Mouse (Mus musculus) kidney, postnatal 25 days (tissue): Measurements from ENCODE around the gene Ankdd1a.

Source experiments
- DNase-seq, 2 experiments: peaks; one replicate each; pipeline ENCODE4 v3.0.0; 2021; ENCODE audit warnings: mixed read lengths in 2 of 2

Ankdd1a gene

DNA sequence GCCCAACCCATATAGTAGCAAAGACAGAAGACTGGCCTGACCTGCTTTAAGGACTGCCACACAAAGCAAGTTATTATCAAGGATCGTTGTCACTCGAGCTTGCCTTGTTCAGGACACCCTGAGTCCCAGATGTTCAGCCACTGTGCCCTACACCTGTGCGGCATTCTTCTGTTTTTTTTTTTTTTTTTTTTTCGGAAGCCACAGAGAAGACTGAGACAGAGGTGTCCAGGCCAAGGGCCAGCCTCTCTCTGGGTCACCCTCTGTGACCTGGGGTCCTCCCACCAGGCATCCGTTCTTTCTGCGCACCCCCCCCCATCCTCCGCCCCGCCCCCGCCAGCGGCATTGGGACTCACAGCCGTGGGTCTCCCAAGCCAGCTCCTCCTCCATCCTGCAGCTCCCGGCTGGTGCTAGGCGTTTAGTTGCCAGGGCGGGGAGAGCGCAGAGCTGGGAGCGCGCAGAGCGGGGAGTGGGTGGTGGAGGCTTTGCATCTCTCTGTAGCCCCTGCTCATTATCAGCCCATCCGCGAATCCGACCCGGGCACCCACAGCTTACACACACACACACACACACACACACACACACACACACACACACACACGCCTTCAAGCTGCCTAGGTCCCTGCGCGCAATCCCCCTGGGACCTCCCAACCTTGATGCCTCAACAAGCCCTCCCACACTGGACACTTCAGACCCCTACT, at the start of gene Ankdd1a:
TSS of gene Ankdd1a (minus strand) at position 387 of the 698 bp plus-strand sequence.
- DNase-seq = no peak

- peak in 1 of 2 experiments; percentile 36 for DNase-seq
Measured at GRCm38 (mm10) chr9:65569491-65569971, 49.5 kb upstream of the Ankdd1a start.

GRCm38 (mm10) chr9:65568787-65569186, 48.8 kb upstream of the Ankdd1a start:
- DNase-seq = no peak

DNA sequence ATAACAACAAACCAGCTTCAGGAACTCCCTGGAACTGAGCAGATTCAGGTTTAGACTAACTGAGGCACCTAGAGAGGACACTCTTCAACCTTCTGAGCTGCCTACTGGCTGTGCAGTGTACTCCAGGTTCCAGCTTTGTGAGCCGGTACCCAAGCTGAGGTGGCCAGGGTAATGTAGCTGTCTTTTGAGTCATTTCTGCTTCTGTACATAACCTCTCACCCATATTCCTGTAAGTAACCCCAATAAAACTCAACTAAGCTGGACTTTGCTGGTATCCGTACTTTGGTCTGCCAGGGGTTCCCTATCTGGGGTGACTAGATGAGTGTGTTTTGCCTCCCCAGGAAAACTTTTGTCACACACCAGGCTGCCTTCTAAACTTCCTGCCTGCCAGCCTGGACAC, 44.7 kb upstream of the Ankdd1a start:
- no peak for DNase-seq

GRCm38 (mm10) chr9:65563073-65563472, 43.1 kb upstream of the Ankdd1a start:
- DNase-seq = peak in 1 of 2 experiments; percentile 51

- peak; percentile 44 to 68 for DNase-seq
Measured at GRCm38 (mm10) chr9:65562081-65562506, 42.1 kb upstream of the Ankdd1a start.

- peak; percentile 31 to 79 for DNase-seq
Measured at GRCm38 (mm10) chr9:65561016-65561415, 41.0 kb upstream of the Ankdd1a start.

- no peak for DNase-seq
Measured at GRCm38 (mm10) chr9:65558806-65559205, 38.8 kb upstream of the Ankdd1a start.

GRCm38 (mm10) chr9:65556979-65557378, 37.0 kb upstream of the Ankdd1a start:
- DNase-seq = no peak

GRCm38 (mm10) chr9:65556349-65556748, 36.4 kb upstream of the Ankdd1a start:
- DNase-seq = no peak

- DNase-seq = no peak
Measured at GRCm38 (mm10) chr9:65555621-65556020, 35.6 kb upstream of the Ankdd1a start.

DNA sequence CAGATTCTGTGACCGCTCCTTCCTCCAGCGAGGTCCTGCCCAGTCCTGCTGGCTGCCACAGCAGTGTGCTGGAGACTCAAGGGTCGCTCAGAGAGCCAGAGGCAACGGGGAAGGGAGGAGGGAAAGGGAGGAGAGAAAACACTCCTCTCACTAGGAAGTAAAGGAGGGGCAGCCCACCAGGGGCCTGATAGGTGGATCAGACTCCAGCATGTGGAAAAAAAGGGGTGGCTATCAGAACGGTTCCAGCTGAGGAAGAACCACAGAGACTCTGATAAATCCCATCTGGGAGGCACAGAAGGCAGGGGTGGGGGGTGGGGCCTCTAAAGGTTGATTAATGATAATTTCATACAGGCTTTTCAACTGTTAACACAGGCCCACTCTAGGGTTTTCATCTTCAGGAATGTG, 35.0 kb upstream of the Ankdd1a start:
- peak in 1 of 2 experiments; percentile 65 for DNase-seq

DNA sequence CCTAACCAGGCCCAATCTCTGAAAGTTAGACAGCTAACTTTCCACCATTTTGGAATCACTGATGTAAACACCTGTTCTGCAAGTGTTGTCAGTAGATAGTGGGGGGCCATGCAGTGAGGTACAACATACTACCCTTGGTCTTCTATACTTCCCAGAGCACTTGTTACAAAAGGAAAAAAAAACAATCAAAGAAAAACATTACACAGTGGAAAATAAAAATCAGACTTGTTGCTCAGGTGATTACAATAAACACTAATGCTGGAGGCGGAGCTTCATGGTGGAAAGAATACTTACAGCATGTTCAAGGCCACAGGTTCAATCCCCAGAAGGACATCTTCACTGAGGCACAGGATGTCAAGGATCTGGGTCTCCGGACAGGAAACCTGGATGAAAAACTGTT, 32.7 kb upstream of the Ankdd1a start:
- no peak for DNase-seq

DNA sequence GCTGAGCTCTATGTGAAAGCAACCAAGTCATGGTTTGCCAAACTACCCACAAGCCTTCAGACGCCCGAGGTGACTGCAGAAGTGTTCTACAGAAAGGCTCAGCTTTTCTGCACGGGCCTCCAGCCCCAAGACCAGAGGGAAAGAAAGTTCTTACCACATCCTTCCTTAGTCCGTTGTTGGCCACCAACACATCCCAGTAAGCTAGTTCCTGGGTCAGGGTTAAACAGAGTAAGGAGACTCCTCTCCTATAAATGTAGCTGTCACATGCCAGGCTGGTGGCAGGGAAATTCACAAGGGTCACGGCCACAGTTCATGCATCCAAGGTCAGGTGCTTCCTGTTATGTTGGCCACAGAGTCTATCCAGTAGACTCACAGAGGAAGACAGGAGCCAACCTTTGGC, 32.1 kb upstream of the Ankdd1a start:
- DNase-seq = peak in 1 of 2 experiments; percentile 72

- peak; percentile 72 to 87 for DNase-seq
Measured at GRCm38 (mm10) chr9:65551035-65551434, 31.0 kb upstream of the Ankdd1a start.

DNA sequence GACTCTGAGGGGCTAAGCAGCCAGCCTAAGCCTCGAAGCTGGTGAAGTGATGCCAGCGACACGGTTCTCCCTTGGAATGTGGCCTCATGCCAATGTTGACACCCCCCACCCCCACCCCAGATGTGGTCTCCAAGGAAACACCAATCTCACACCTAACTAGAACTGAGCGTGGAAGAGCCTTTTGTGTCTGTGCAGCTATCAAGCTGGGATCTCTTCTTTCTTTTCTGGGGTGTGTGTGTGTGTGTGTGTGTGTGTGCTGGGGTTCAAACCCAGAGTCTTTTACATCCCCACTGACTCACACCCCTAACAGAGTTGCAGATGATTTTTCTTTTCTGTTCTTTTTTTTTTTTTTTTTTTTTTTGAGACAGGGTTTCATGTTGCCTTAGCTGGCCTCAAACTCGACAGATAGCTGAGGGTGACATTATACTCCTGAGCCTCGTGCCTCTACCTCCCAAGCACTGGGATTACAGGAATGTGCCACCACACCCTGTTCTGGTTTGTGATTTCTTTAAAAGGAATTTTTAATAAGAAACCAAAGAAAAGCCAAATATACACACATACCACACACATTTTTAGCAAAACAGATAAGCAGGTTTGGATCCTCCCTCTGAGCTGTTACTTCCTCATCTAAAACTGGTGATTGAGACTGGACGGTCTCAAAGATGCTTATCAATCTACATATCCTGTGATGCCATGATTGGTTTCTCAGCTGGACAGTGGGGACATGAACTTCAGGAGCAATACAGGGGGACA, 30.3 kb upstream of the Ankdd1a start:
- DNase-seq = no peak

- no peak for DNase-seq
Measured at GRCm38 (mm10) chr9:65549643-65550042, 29.6 kb upstream of the Ankdd1a start.

DNA sequence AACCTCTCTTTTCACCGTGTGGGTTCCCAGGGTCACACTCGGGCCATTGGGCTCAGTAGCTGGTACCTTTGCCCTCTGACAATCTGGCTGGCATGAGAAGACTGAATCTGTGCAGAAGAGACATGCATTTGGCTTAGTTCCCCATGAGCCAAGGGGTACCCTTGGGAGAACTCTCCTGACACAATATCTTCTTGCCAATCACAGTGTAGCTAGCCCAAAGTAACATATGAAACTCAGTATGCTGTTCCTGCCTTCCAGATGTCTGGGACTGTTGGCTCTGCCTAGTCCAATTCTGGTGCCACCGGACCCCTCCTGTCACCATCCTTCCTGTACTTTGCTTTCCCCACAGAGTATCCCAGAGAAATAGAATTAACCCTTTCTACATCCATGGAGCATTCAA, 29.1 kb upstream of the Ankdd1a start:
- no peak for DNase-seq

DNA sequence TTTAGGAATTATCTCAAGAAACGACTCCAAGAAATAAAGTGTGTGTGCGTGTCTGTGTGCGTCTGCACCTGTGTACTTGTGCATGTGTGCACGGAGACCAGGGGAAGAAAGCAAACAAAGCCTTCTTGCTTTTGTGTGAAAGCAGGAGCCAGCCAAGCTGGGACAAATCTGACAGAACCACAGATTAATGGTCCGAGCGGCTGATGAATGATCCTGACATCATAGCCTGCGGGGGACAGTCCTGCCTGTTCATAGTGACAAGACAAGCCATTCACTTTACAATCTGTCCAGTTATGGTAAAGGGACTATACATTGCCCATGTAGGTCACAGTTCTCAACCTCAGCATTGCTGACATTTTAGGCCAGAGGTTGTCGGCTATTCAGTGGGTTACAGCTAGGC, 28.3 kb upstream of the Ankdd1a start:
- DNase-seq = no peak

- no peak for DNase-seq
Measured at GRCm38 (mm10) chr9:65547844-65548243, 27.9 kb upstream of the Ankdd1a start.

DNA sequence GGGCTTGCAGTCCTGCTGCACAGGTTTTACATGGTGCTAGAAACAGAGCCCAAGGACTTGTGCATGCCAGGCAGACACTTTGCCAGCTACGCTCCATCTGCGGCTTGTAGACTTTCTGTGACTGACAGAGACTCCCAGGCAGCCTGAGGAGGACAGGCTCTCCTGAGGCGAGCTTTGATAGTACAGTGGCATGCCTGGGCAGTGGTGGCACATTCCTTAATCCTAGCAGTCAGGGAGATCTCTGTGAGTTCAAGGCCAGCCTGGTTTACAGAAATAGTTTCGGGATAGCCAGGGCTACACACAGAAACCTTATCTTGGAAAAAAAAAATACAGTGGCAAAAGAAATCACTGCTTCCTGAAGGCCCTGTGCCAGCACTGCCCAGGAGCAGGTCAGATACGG, 27.1 kb upstream of the Ankdd1a start:
- no peak for DNase-seq

- no peak for DNase-seq
Measured at GRCm38 (mm10) chr9:65546413-65546695, 26.4 kb upstream of the Ankdd1a start.

DNA sequence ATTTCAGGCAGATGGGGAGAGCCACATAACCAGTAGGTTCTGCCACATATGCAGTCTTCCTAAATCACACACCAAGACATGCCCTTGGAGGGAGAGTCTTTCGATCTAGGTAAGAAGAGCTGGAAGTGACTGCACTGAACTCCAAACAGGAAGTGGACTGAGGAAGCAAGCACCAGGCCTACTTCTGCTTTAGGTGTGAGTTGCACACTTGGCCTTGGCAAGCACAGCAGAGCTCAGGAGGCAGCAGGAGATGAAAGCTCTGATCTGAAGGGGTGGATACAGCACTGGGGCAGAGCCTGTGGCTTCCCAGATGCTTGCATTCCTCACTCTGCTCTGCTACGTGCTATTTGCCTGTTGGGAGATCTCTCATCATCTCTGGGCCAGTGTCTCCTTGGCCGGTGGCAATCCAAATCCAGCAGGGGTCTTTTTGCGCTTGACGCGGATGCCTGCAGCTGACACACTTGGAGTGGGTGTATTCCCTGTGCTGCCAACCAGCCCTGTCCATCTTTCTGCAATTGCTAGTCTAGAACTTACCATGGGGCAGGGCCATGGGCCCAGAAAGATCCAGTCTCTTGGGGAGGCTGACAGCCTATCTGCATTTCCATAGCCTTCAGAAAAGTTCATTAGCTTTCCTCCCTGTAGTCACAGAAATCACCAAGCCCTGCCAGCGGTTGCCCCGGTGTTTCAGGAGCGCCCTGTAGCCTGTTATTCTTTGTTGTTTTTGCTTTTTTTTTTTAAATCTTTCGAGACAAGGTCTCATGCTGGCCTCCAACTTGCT, 25.8 kb upstream of the Ankdd1a start:
- DNase-seq = no peak

- DNase-seq = no peak
Measured at GRCm38 (mm10) chr9:65542111-65542524, 22.1 kb upstream of the Ankdd1a start.
